Mouse (Mus musculus) spleen, adult 2 months (tissue): ENCODE measurements around the gene Lrrc59. TPM values are rescaled to one million over a fixed set of nuclear protein-coding genes. Genes with fewer than 3 reads are reported as not detected.
A peak's percentile ranks its signal among the peaks of the same experiment; 100 is the strongest.

Experiments used
- DNase-seq, 2 experiments: peaks; one replicate each; pipeline versions ENCODE4 v3.0.0 to v3.0.0-alpha.2; 2012 to 2021; ENCODE audit warnings: low spot score in 2 of 2, low read depth in 1 of 2
- H3K27ac ChIP-seq: fragments of 200-500 bp; 2 replicates; pipeline ENCODE4 v1.5.1; 2012; ENCODE audit warnings: low read length, inconsistent platforms; ENCODE audit not compliant: insufficient read depth
- H3K27me3 ChIP-seq: fragments of 200-500 bp; 2 replicates; pipeline ENCODE4 v1.6.1; 2012; ENCODE audit warnings: mild to moderate bottlenecking, moderate library complexity, low read length, inconsistent platforms; ENCODE audit not compliant: control insufficient read depth, insufficient read depth
- H3K36me3 ChIP-seq: fragments of 200-500 bp; 2 replicates; pipeline ENCODE4 v1.6.1; 2012; ENCODE audit warnings: mild to moderate bottlenecking, low read length, inconsistent platforms; ENCODE audit not compliant: control insufficient read depth, insufficient read depth
- H3K4me1 ChIP-seq: fragments of 200-500 bp; 2 replicates; pipeline ENCODE4 v1.6.1; 2011; ENCODE audit warnings: inconsistent platforms; ENCODE audit not compliant: control insufficient read depth, insufficient read depth, insufficient read length
- H3K4me3 ChIP-seq: fragments of 200-500 bp; 2 replicates; pipeline ENCODE4 v1.5.1; 2011; ENCODE audit warnings: mild to moderate bottlenecking, inconsistent platforms; ENCODE audit not compliant: insufficient read depth, insufficient read length; ENCODE audit errors: extremely low read depth
- CTCF ChIP-seq: fragments of 200-500 bp; IDR thresholded peaks from 2 replicates; pipeline ENCODE4 v1.5.1; 2011; ENCODE audit warnings: mild to moderate bottlenecking, inconsistent platforms; ENCODE audit not compliant: insufficient read depth, insufficient read length, insufficient replicate concordance; ENCODE audit errors: extremely low read depth
- POLR2A ChIP-seq: fragments of 200-500 bp; IDR thresholded peaks from 2 replicates; pipeline ENCODE4 v1.6.1; 2011; ENCODE audit warnings: low read depth, low read length, inconsistent platforms
- WGBS: fragments of 180-500 bp; shearing (Covaris S2); methylation state at CpG from one replicate; pipeline ENCODE4 v1.1.7; 2018; 5-methylcytosine and 5-hydroxymethylcytosine counted together
- polyA plus RNA-seq: library from polyadenylated mRNA; depleted of rRNA; stranded (reverse); fragments of >200 nt; gene quantifications from 2 replicates; pipeline ENCODE4 v1.2.3, GENCODE M21; 2012

The Lrrc59 gene
- polyA plus RNA-seq, 1 experiment: 29.3 TPM

- H3K36me3 ChIP-seq: peaks cover 2% of the 10 kb centered on the region; the same call in 1 of the 2 replicates
- H3K4me3 ChIP-seq: 0 out of 2 replicates have a peak overlapping the region, but pooled peaks have one; percentile 99
- DNase-seq: no peak
- no peak overlapping the region for H3K27ac ChIP-seq
- 50% methylated on average over 8 of the region's 8 CpGs for WGBS
- no peaks in the 10 kb centered on the region; the same call in 1 of the 2 replicates for H3K4me1 ChIP-seq
- TF ChIP-seq POLR2A (no peak), CTCF (no peak)
- no peaks in the 10 kb centered on the region for H3K27me3 ChIP-seq
Observed at GRCm38 (mm10) chr11:94652973-94653372, 23.4 kb downstream of the Lrrc59 start.

- Histone ChIP-seq H3K4me3 (peak within 1 kb of the TSS; percentile 99), H3K36me3 (peaks cover 6% of the 10 kb centered on the region; the same call in 1 of the 2 replicates), H3K27ac (peak within 1 kb of the TSS; percentile 98), H3K27me3 (no peaks in the 10 kb centered on the region), H3K4me1 (no peaks in the 10 kb centered on the region; the same call in 1 of the 2 replicates)
- peak; percentile 68 to 83 for DNase-seq
- TF ChIP-seq CTCF: no peak
- peak; percentile 18; the same call in 1 of the 2 replicates for TF ChIP-seq POLR2A
- under 1% methylated on average over 32 of the region's 32 CpGs for WGBS
Observed at GRCm38 (mm10) chr11:94653663-94654436, 24.3 kb downstream of the Lrrc59 start, which contains the start of the genes Mrpl27 and Eme1. Gene Mrpl27 (plus strand): TSS chr11:94653767. Gene Eme1 (minus strand): TSS chr11:94653964.

- H3K36me3 ChIP-seq: peaks cover 22% of the 10 kb centered on the region
- DNase-seq: no peak
- no peak overlapping the region for H3K4me3 ChIP-seq
- H3K4me1 ChIP-seq: no peaks in the 10 kb centered on the region
- TF ChIP-seq CTCF (no peak), POLR2A (no peak)
- 85% methylated on average over 1 of the region's 1 CpGs for WGBS
- H3K27me3 ChIP-seq: no peaks in the 10 kb centered on the region
- no peak overlapping the region for H3K27ac ChIP-seq
Observed at GRCm38 (mm10) chr11:94661344-94661743, 31.8 kb downstream of the Lrrc59 start.

- no peak for DNase-seq
- TF ChIP-seq CTCF (no peak), POLR2A (no peak)
- WGBS: 88% methylated on average over 6 of the region's 6 CpGs
- Histone ChIP-seq H3K36me3 (peaks cover 37% of the 10 kb centered on the region), H3K4me1 (no peaks in the 10 kb centered on the region), H3K27ac (no peak overlapping the region), H3K27me3 (no peaks in the 10 kb centered on the region), H3K4me3 (no peak overlapping the region)
Observed at GRCm38 (mm10) chr11:94665281-94665680, 35.7 kb downstream of the Lrrc59 start.

- H3K4me3 ChIP-seq: no peak overlapping the region
- peaks cover 16% of the 10 kb centered on the region for H3K4me1 ChIP-seq
- no peak for TF ChIP-seq CTCF
- no peak for TF ChIP-seq POLR2A
- DNase-seq: no peak
- 0 out of 2 replicates have a peak, but pooled peaks cover 1% of the 10 kb centered on the region for H3K36me3 ChIP-seq
- no peak overlapping the region for H3K27ac ChIP-seq
- H3K27me3 ChIP-seq: no peaks in the 10 kb centered on the region
- 89% methylated on average over 5 of the region's 5 CpGs for WGBS
Observed at GRCm38 (mm10) chr11:94674984-94675383, 45.4 kb downstream of the Lrrc59 start.

GRCm38 (mm10) chr11:94675446-94675845 lies 45.9 kb downstream of the Lrrc59 start:
- peaks cover 16% of the 10 kb centered on the region for H3K4me1 ChIP-seq
- WGBS: 91% methylated on average over 5 of the region's 5 CpGs
- no peak overlapping the region for H3K27ac ChIP-seq
- no peaks in the 10 kb centered on the region for H3K27me3 ChIP-seq
- no peak for DNase-seq
- no peak overlapping the region for H3K4me3 ChIP-seq
- TF ChIP-seq CTCF: no peak
- TF ChIP-seq POLR2A: no peak
- H3K36me3 ChIP-seq: no peaks in the 10 kb centered on the region

- H3K4me1 ChIP-seq: peaks cover 16% of the 10 kb centered on the region
- H3K27me3 ChIP-seq: no peaks in the 10 kb centered on the region
- no peak for DNase-seq
- no peak overlapping the region for H3K27ac ChIP-seq
- no peak for TF ChIP-seq CTCF
- H3K36me3 ChIP-seq: no peaks in the 10 kb centered on the region
- peak overlapping the region; percentile 99; the same call in 1 of the 2 replicates for H3K4me3 ChIP-seq
- 51% methylated on average over 4 of the region's 4 CpGs for WGBS
Observed at GRCm38 (mm10) chr11:94676308-94676707, 46.7 kb downstream of the Lrrc59 start.
